Mouse (Mus musculus) cerebellum, postnatal 10 days (tissue): ENCODE measurements around the gene Col17a1.

Source experiments
- DNase-seq, 2 experiments: peaks; one replicate each; pipeline ENCODE4 v3.0.0; 2021; ENCODE audit warnings: mixed read lengths in 2 of 2

The Col17a1 gene

GRCm38 (mm10) chr19:47659765-47660408 lies 32.0 kb downstream of the Col17a1 start:
- no peak for DNase-seq

GRCm38 (mm10) chr19:47658914-47659535 lies 32.9 kb downstream of the Col17a1 start:
- peak; percentile 80 to 84 for DNase-seq

- DNase-seq, result peak; percentile 66 to 76
Measured at GRCm38 (mm10) chr19:47654896-47655295, 37.0 kb downstream of the Col17a1 start.

- no peak for DNase-seq
Measured at GRCm38 (mm10) chr19:47653173-47653572, 38.7 kb downstream of the Col17a1 start.

- DNase-seq, result no peak
Measured at GRCm38 (mm10) chr19:47652255-47652654, 39.6 kb downstream of the Col17a1 start.

- no peak for DNase-seq
Measured at GRCm38 (mm10) chr19:47651160-47651480, 40.8 kb downstream of the Col17a1 start.

- DNase-seq, result no peak
Measured at GRCm38 (mm10) chr19:47650366-47651159, 41.3 kb downstream of the Col17a1 start.

GRCm38 (mm10) chr19:47649071-47649470 lies 42.8 kb downstream of the Col17a1 start:
- DNase-seq, result no peak

GRCm38 (mm10) chr19:47646508-47647120 lies 45.3 kb downstream of the Col17a1 start:
- no peak for DNase-seq

GRCm38 (mm10) chr19:47645583-47645982 lies 46.3 kb downstream of the Col17a1 start:
- no peak for DNase-seq

- DNase-seq, result no peak
Measured at GRCm38 (mm10) chr19:47643910-47644309, 48.0 kb downstream of the Col17a1 start.

GRCm38 (mm10) chr19:47635380-47635779 lies 56.5 kb downstream of the Col17a1 start:
- DNase-seq, result no peak

GRCm38 (mm10) chr19:47631799-47632198 lies 60.1 kb downstream of the Col17a1 start:
- DNase-seq, result no peak

GRCm38 (mm10) chr19:47630381-47630780 lies 61.5 kb downstream of the Col17a1 start:
- DNase-seq, result no peak

GRCm38 (mm10) chr19:47629068-47629467 lies 62.8 kb downstream of the Col17a1 start:
- DNase-seq, result no peak

- DNase-seq, result no peak
Measured at GRCm38 (mm10) chr19:47627450-47627849, 64.4 kb downstream of the Col17a1 start.

GRCm38 (mm10) chr19:47624940-47625711 lies 66.8 kb downstream of the Col17a1 start:
- DNase-seq, result no peak

- no peak for DNase-seq
Measured at GRCm38 (mm10) chr19:47621478-47621877, 70.4 kb downstream of the Col17a1 start.

GRCm38 (mm10) chr19:47613442-47613841 lies 78.5 kb downstream of the Col17a1 start:
- no peak for DNase-seq

- DNase-seq, result peak in 1 of 2 experiments; percentile 9
Measured at GRCm38 (mm10) chr19:47608513-47608912, 83.4 kb downstream of the Col17a1 start.
